Mouse (Mus musculus) adipocyte (in vitro differentiated cells): ENCODE measurements at regions not wholly inside any gene's neighbourhood (a gene's known extent, or its start where the extent isn't known, plus 50 kb on each side); places are given as distances from the start of the nearest gene placed in this dataset.
"Not testable (repeated sequence)": the region's sequence is repeated elsewhere in the genome, so short reads cannot be mapped to it uniquely, and the experiment has no call there.

Experiments used
- DNase-seq: peaks from one replicate; pipeline ENCODE4 v3.0.0-alpha.2; 2016; ENCODE audit warnings: low spot score

DNA sequence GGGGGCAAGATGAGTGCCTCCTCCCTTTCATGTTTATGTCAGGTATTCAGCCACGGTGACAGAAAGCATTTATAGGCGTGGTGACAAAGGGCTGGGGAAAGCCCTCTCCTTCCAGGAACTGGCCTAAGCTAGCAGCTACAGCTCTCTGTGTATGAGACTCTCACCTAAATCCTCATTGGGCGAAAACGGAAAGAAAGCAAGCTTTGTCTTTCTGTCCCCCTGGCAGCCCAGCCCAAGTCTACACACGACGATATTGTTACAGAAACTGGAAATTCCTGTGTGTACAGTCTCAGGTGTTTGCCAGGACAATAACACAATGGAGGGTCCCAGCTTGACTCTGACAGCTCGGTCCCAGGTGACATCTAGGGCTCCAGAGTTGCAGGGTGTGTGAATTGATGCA, 60.0 kb downstream of the Dact2 start:
- no peak for DNase-seq

- no peak for DNase-seq
Observed at GRCm38 (mm10) chr17:14141669-14142068, 62.4 kb downstream of the Dact2 start.

DNA sequence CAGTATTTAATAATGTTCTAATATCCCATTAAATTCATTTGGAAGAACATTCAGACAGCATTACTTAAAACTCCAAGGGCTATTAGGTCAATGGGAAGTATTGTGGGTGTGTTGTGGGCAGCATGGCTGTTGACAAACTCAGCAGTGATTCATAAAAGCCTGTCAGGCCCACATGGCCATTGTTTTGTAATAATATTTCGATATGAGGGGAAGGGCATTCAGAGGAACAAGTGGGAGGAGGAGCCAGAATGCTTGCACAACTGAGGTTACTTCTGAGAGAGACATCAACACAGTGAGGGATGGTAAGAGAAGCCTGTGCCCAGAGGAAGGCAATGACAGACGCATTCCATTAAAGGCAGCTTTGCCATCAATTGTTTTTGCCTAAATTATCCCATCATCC, 63.8 kb downstream of the Dact2 start:
- peak; percentile 76 for DNase-seq

DNA sequence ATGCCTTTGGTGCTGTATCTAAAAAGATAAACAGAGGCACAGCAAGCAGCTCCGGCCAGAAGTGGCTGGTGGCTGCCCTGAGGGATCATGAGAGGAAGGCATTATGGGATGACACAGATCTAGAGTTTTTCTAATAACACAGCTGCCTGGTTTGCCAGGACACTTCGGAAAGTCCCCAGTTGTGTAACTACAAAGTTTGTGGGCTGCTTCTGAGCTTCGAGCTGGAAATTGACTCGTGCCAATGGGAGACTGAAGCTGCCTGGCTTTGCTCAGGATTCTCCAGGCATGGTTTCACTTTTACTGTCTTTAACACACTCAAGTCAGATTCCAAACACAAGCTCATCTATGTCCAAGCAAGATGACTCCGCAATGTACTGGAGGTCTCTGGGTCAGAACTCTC, 65.2 kb downstream of the Dact2 start:
- peak; percentile 56 for DNase-seq

DNA sequence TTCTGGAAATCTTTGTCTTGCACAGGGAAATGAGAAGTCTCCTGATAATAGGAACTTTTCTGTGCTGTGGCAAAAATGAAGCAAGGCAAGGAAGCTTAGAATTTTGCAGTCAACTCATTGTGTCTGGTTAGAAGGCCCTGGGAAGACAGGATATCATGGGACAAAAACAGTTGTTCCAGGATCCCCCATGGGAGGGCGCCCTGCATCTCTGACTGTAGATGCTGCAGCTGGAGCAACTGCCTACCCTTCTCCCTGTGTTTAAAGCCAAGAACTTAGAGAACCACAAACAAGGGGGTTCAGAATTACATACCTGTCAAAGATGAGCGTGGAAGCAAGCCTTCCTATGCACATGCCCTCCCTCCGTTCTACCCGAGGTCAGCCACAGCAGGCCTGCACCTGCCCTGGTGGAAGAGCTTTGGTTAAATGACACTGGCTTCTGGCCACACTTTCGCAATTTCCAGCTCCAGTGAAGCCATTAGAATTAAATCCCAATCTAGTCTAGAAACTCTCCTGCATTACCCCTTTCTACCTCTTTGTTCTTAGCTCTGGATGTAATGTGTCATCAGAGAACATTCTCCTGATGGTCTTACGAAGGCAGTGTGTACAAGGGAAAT, 67.3 kb downstream of the Dact2 start:
- peak; percentile 36 for DNase-seq

DNA sequence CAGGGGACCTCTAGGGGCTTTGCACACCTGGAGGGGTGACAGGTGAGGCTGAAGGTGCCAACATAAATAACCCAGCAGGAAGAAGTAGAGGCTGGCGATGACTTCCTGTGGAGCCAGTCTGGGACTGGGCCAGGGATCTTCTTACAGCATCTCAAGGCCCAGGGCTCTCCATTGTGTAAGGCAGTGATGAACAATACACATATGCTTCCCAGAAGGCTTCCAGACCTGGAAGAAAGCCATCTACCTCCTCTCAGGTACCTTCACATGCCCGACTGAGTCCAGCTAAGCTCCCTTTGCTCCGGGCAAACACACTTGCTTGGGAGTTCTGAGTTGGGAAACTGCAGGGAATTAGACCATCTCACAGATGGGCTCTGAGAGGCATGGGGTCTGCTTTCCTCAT, 69.5 kb downstream of the Dact2 start:
- DNase-seq, result no peak

GRCm38 (mm10) chr17:14133986-14134385, 70.1 kb downstream of the Dact2 start:
- DNase-seq, result no peak

GRCm38 (mm10) chr17:14127031-14127430, 67.7 kb upstream of the Gm7358 start:
- DNase-seq, result not testable (repeated sequence)

- DNase-seq, result no peak
Observed at GRCm38 (mm10) chr17:14118863-14119262, 59.5 kb upstream of the Gm7358 start.

GRCm38 (mm10) chr17:14116223-14116622, 56.9 kb upstream of the Gm7358 start:
- DNase-seq, result no peak

- DNase-seq, result no peak
Observed at GRCm38 (mm10) chr17:14114856-14115255, 55.5 kb upstream of the Gm7358 start.

- peak; percentile 38 for DNase-seq
Observed at GRCm38 (mm10) chr17:14111692-14112091, 52.4 kb upstream of the Gm7358 start.
